Mouse (Mus musculus) embryonic facial prominence, embryonic 10.5 days (tissue): ENCODE measurements around the gene Ecd. TPM values are rescaled to one million over a fixed set of nuclear protein-coding genes. Genes with fewer than 3 reads are reported as not detected.
A peak's percentile ranks its signal among the peaks of the same experiment; 100 is the strongest.

Source experiments
- DNase-seq: peaks from one replicate; pipeline ENCODE4 v3.0.0-alpha.2; 2017; ENCODE audit warnings: low spot score
- H3K27ac ChIP-seq: fragments of 300-500 bp; sonication (generic); replicated peaks from 2 replicates; pipeline ENCODE4 v1.5.1; 2016; ENCODE audit warnings: mild to moderate bottlenecking
- H3K27me3 ChIP-seq: fragments of 300-500 bp; sonication (generic); replicated peaks from 2 replicates; pipeline ENCODE4 v1.6.1; 2016; ENCODE audit warnings: low read depth, mild to moderate bottlenecking; ENCODE audit not compliant: poor library complexity, severe bottlenecking
- H3K36me3 ChIP-seq: fragments of 300-500 bp; sonication (generic); replicated peaks from 2 replicates; pipeline ENCODE4 v1.6.1; 2016; ENCODE audit warnings: mild to moderate bottlenecking, moderate library complexity
- H3K4me1 ChIP-seq: fragments of 300-500 bp; sonication (generic); 2 replicates; pipeline ENCODE4 v1.6.1; 2016
- H3K4me3 ChIP-seq: fragments of 300-500 bp; sonication (generic); 2 replicates; pipeline ENCODE4 v1.5.1; 2016; ENCODE audit warnings: mild to moderate bottlenecking, moderate library complexity
- H3K9me3 ChIP-seq: fragments of 300-500 bp; sonication (generic); 2 replicates; pipeline ENCODE4 v1.6.1; 2016; ENCODE audit warnings: mild to moderate bottlenecking
- WGBS: fragments of 180-500 bp; shearing (Covaris S2); methylation state at CpG from one replicate; pipeline ENCODE4 v1.1.7; 2016; 5-methylcytosine and 5-hydroxymethylcytosine counted together
- polyA plus RNA-seq: library from polyadenylated mRNA; unstranded; fragments of >200 nt; fragmentation: Nextera tagmentation; extraction: Ambion mirVana; gene quantifications from 2 replicates; pipeline ENCODE4 v1.2.1, GENCODE M21; 2016

Gene Ecd
- 76.1 and 76.7 TPM in 2 replicates for polyA plus RNA-seq

GRCm38 (mm10) chr14:20347991-20348541, at the start of gene Ecd, which contains the start of gene Fam149b:
Ecd (minus strand) TSS chr14:20348121.
Fam149b (plus strand) TSS chr14:20348162.
- Histone ChIP-seq H3K27me3 (no peaks in the 10 kb centered on the region), H3K4me3 (peak within 1 kb of the TSS; percentile 81), H3K36me3 (peaks cover 53% of the 10 kb centered on the region), H3K4me1 (peaks cover 16% of the 10 kb centered on the region), H3K9me3 (no peaks in the 10 kb centered on the region), H3K27ac (peak within 1 kb of the TSS; percentile 96)
- WGBS = under 1% methylated on average over 42 of the region's 42 CpGs
- peak; percentile 94 for DNase-seq

- Histone ChIP-seq H3K36me3 (no peaks in the 10 kb centered on the region), H3K4me1 (peaks cover 11% of the 10 kb centered on the region; the same call in 1 of the 2 replicates), H3K27ac (no peak overlapping the region), H3K9me3 (no peaks in the 10 kb centered on the region), H3K27me3 (no peaks in the 10 kb centered on the region), H3K4me3 (no peak overlapping the region)
- no peak for DNase-seq
- WGBS = 87% methylated on average over 9 of the region's 9 CpGs
Measured at GRCm38 (mm10) chr14:20397220-20397619, 49.3 kb upstream of the Ecd start.

- H3K4me1 ChIP-seq = peaks cover 19% of the 10 kb centered on the region
- H3K27ac ChIP-seq = peak within 1 kb of the TSS; percentile 96
- H3K9me3 ChIP-seq = no peaks in the 10 kb centered on the region
- H3K27me3 ChIP-seq = no peaks in the 10 kb centered on the region
- WGBS = under 1% methylated on average over 68 of the region's 68 CpGs
- H3K4me3 ChIP-seq = peak within 1 kb of the TSS; percentile 88
- peak; percentile 97 for DNase-seq
- peaks cover 24% of the 10 kb centered on the region for H3K36me3 ChIP-seq
Measured at GRCm38 (mm10) chr14:20393205-20393913, 45.4 kb upstream of the Ecd start, which contains the start of gene Mrps16. Mrps16 (minus strand) TSS chr14:20393634.

GRCm38 (mm10) chr14:20392326-20392725, 44.4 kb upstream of the Ecd start:
- Histone ChIP-seq H3K27me3 (no peaks in the 10 kb centered on the region), H3K36me3 (peaks cover 29% of the 10 kb centered on the region), H3K9me3 (no peaks in the 10 kb centered on the region), H3K27ac (no peak overlapping the region), H3K4me1 (peaks cover 26% of the 10 kb centered on the region), H3K4me3 (peak overlapping the region; percentile 21; the same call in 1 of the 2 replicates)
- 86% methylated on average over 4 of the region's 4 CpGs for whole genome bisulfite sequencing
- DNase-seq = no peak

GRCm38 (mm10) chr14:20389446-20390079, 41.6 kb upstream of the Ecd start:
- H3K4me1 ChIP-seq = peaks cover 46% of the 10 kb centered on the region
- DNase-seq = no peak
- H3K27me3 ChIP-seq = no peaks in the 10 kb centered on the region
- H3K27ac ChIP-seq = peak overlapping the region; percentile 91; the same call in 1 of the 2 replicates
- WGBS = 89% methylated on average over 8 of the region's 8 CpGs
- H3K36me3 ChIP-seq = peaks cover 57% of the 10 kb centered on the region
- peak overlapping the region; percentile 91 for H3K4me3 ChIP-seq
- no peaks in the 10 kb centered on the region for H3K9me3 ChIP-seq

- WGBS = under 1% methylated on average over 59 of the region's 59 CpGs
- Histone ChIP-seq H3K36me3 (peaks cover 66% of the 10 kb centered on the region), H3K4me3 (peak within 1 kb of the TSS; percentile 91), H3K27ac (peak within 1 kb of the TSS; percentile 91), H3K27me3 (no peaks in the 10 kb centered on the region), H3K9me3 (no peaks in the 10 kb centered on the region), H3K4me1 (peaks cover 41% of the 10 kb centered on the region)
- peak; percentile 96 for DNase-seq
Measured at GRCm38 (mm10) chr14:20388441-20389129, 40.7 kb upstream of the Ecd start, which contains the start of gene Dnajc9. Dnajc9 (minus strand) TSS chr14:20388910.

- Histone ChIP-seq H3K4me1 (no peaks in the 10 kb centered on the region), H3K9me3 (no peaks in the 10 kb centered on the region), H3K4me3 (no peak overlapping the region), H3K36me3 (peaks cover 97% of the 10 kb centered on the region), H3K27ac (no peak overlapping the region), H3K27me3 (no peaks in the 10 kb centered on the region)
- DNase-seq = no peak
- 92% methylated on average over 9 of the region's 9 CpGs for WGBS
Measured at GRCm38 (mm10) chr14:20379753-20380430, 32.0 kb upstream of the Ecd start.

- Histone ChIP-seq H3K27me3 (no peaks in the 10 kb centered on the region), H3K36me3 (peaks cover 96% of the 10 kb centered on the region), H3K4me3 (no peak overlapping the region), H3K9me3 (no peaks in the 10 kb centered on the region), H3K27ac (no peak overlapping the region), H3K4me1 (no peaks in the 10 kb centered on the region)
- 88% methylated on average over 5 of the region's 5 CpGs for WGBS
- no peak for DNase-seq
Measured at GRCm38 (mm10) chr14:20379087-20379640, 31.2 kb upstream of the Ecd start.

GRCm38 (mm10) chr14:20378313-20379061, 30.6 kb upstream of the Ecd start:
- Histone ChIP-seq H3K4me1 (no peaks in the 10 kb centered on the region), H3K36me3 (peaks cover 94% of the 10 kb centered on the region), H3K27ac (no peak overlapping the region), H3K4me3 (no peak overlapping the region), H3K27me3 (no peaks in the 10 kb centered on the region), H3K9me3 (no peaks in the 10 kb centered on the region)
- WGBS = 38% methylated on average over 13 of the region's 13 CpGs
- peak; percentile 63 for DNase-seq

GRCm38 (mm10) chr14:20377112-20377521, 29.2 kb upstream of the Ecd start:
- Histone ChIP-seq H3K4me1 (no peaks in the 10 kb centered on the region), H3K27me3 (no peaks in the 10 kb centered on the region), H3K9me3 (no peaks in the 10 kb centered on the region), H3K27ac (no peak overlapping the region), H3K4me3 (no peak overlapping the region), H3K36me3 (peaks cover 94% of the 10 kb centered on the region)
- WGBS = 84% methylated on average over 4 of the region's 4 CpGs
- no peak for DNase-seq

- WGBS = 90% methylated on average over 1 of the region's 1 CpGs
- Histone ChIP-seq H3K36me3 (peaks cover 83% of the 10 kb centered on the region), H3K9me3 (no peaks in the 10 kb centered on the region), H3K4me1 (no peaks in the 10 kb centered on the region), H3K27ac (no peak overlapping the region), H3K27me3 (no peaks in the 10 kb centered on the region), H3K4me3 (no peak overlapping the region)
- no peak for DNase-seq
Measured at GRCm38 (mm10) chr14:20371854-20372253, 23.9 kb upstream of the Ecd start.
